Mouse (Mus musculus) G1E (cell line): ENCODE data around the gene Casp7.

Source experiments
- CTCF ChIP-seq: IDR thresholded peaks from 2 replicates; pipeline ENCODE4 v1.5.1; 2012; ENCODE audit warnings: low read depth, low read length, inconsistent platforms, mixed read lengths
- GATA1 ChIP-seq: IDR thresholded peaks from 2 replicates; pipeline ENCODE4 v1.6.1; 2012; ENCODE audit warnings: borderline replicate concordance, low read length, inconsistent platforms, mixed read lengths
- POLR2AphosphoS5 ChIP-seq: IDR thresholded peaks from 2 replicates; pipeline ENCODE4 v1.6.1; 2012; ENCODE audit warnings: low read depth, low read length, inconsistent platforms; ENCODE audit not compliant: insufficient replicate concordance
- TAL1 ChIP-seq: conservative IDR thresholded peaks from 2 replicates; pipeline ENCODE4 v1.6.1; 2012; ENCODE audit warnings: low read depth, low read length, inconsistent platforms, mixed read lengths

DNA sequence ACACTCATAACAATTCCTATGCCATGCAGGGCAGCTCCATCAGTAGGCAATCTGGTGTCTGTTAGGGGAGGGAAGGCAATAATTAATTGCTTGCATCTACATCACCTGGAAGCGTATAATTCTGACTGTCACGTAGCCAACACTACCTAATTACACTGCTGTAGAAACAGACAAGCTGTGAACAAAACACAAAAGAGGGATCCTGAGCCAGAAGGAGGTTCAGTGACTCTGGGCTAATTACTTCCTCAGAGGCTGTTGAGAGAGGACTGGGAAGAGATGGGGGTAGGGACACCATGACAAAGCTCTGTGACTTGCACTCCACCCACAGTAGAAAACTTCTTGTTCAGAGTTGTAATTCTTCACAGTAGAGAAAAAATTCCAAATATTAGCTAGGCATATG is 79.6 kb downstream of the Casp7 start:
- no peak for TF ChIP-seq CTCF
- no peak for TF ChIP-seq GATA1
- TF ChIP-seq TAL1 = no peak
- TF ChIP-seq POLR2AphosphoS5 = no peak
